Mouse (Mus musculus): ENCODE measurements around the gene Il1b.

Gene Il1b

DNA sequence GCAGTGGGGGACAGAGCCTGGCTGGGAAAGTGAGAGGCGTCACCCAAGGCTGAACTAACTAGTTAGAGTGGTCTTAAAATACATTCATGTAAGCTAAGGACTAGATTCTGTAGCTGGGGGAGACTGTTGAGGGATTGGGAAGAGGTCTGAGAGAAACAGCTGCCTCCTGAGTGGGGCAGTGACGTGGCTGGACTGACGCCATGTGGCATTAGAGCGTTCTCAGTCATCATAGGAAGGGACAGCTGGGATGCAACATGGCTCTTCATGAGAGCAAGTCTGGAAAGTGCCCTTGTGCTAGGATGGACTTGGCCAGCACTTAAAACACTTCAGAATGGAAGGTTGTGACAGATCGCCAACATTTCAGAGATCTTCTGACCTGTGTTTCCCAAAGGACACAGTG, 2.1 kb downstream of the Il1b start:
- no peak for DNase-seq (ENCODE audit: low read depth, low spot score)

DNA sequence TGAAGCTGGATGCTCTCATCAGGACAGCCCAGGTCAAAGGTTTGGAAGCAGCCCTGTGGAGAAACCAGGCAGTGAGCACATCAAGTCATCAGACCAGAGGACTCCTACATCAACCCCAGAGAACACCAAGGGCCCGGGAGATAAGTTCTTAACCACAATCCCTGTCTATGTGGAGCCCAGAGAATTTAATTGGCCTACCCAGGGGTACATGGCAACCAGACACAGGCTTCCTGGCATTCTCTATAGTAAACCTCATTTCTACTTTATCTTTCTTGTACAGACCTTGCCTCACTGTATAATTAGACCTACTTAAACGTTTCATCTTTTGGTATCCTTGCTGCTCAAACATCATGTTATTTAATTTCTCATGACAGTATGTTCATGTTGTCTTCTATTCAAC, 2.8 kb downstream of the Il1b start:
- DNase-seq (ENCODE audit: low read depth, low spot score) = no peak

DNA sequence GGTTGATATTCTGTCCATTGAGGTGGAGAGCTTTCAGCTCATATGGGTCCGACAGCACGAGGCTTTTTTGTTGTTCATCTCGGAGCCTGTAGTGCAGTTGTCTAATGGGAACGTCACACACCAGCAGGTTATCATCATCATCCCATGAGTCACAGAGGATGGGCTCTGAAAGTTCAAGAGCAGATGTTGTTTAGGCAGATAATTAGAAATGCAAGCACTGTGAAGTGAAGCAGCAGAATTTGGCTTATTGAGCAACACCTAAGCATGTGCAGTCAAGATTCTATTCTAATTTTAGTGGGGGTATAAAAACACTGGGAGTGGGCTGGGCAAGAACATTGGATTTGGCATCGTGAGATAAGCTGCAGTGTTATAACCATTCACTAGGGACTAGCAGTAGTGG, 3.7 kb downstream of the Il1b start:
- no peak for DNase-seq (ENCODE audit: low read depth, low spot score)

DNA sequence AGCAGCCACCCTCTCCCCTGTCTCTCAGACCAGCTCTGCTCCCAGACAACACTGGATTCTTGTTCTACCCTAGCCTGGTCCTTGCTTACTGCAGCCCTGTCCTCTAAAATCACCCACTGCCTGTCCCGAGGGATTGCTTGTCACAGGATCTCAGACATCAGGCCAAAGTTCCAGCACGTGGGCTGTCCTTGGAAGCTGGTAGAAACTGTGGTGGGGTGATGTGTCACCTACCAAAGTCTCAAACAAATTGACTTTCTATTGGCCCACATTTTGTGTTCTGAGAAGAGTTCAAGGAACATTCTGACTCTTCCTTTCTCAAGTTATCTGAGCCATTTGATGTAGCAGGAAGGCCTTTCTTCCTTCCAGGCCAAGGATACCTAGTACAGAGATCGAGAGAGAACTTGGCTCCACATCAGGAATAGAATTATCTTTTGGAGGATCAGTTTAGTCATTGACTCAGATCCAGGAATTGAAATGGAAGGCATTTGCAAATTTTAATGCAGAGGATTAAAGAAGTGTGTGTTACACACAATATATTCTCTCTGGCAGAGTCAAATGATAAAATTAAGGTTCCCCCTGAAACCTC, 9.9 kb downstream of the Il1b start:
- no peak for DNase-seq (ENCODE audit: low read depth, low spot score)

DNA sequence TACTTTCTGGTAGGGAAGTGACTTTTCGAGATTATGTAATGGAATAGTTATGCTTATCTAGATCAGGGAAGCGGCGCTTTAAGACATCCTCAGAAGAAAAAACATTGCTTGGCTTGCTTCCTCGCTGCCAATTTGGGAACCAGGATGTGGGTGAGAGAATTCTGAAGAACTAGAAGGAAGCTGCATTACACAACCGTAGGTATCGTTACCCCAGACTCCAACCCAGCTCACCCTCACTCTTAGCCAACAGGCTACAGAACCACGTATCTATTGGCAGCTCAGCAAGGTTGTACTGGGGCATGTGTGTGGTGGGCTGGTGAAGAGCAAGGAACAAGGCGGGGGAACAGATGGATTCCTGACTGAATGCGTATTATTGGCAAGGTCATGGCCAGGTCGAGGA, 10.7 kb downstream of the Il1b start:
- no peak for DNase-seq (ENCODE audit: low read depth, low spot score)

DNA sequence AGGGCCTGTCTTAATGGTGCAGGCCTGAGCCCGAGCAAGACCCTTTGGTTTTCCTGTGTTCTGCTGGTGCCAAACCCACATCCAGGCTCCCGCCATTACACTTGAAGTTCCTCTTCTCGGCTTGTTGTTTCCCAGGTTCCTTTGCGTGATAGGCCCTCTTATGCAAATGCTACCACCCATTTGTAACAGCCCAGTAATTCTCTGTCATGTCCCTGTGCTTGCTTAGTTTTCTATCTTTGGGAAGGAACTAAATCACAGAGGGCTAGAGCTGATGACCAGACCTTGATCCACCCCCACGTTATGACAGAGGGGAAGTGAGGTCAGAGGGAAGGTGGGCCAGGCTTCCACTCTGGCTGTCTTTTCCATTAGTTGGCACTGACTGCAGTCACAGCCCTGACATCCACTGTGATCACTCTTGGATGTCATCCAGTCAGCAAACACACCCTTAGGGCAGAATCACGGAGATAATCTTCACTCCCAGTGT, 32.8 kb downstream of the Il1b start:
- no peak for DNase-seq (ENCODE audit: low read depth, low spot score)

DNA sequence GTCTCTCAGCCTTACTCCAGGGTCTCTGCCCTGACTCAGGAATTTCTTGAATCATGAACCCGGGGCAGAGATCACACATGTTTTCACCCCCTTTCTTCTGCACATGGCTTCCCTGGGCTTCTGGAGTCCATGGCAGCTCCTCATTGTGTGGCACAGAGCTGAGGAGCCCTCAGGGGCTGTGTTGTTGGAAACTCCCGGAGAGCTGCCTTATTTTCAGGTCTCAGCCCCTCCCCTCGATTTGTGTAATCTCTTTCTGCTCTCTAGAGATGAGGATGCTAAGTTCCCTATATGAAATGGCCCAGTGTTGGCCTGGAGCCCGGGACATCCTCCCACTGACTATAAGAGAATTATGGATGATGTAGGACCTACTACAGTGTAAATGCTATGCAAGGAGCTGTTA, 37.5 kb downstream of the Il1b start:
- DNase-seq (ENCODE audit: low read depth, low spot score) = no peak

DNA sequence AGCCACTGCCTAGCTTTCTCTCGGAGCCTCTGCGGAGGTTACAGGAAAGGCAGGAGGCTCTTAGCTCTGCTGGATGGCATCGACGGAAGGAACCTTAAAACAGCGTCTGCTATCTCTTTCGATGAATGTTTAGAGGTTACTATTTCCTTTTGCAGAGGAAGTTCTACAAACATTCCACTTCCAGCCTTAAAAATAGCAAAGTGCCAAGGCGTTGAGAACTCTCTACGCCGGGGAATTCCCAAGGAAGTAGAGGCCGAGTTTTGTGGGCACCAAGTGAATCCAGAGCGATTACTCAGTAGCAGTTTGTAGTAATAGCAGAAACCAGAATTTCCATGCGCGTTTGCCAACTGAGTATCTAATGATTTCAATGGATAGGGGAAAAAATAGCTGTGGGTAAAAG, 40.4 kb downstream of the Il1b start:
- DNase-seq (ENCODE audit: low read depth, low spot score) = no peak

DNA sequence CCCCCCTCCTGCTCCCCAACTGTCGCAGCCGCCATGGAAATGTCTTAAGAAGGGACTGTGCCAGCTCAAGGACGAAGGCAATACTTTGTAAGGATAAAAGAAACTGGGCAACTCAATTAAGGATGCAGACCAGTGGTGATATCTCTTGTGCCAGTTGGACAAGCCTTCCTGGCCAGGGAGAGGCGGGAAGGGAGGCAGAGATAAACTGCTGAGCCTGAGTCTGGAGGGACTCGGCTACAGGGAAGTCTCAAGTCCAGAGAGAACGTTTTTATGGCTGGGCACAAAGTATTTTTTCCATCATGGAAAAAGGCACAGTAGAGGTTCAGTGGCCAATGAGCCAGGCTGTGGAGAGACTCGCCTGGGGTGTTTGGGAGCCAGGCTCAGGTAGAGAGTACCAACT, 40.9 kb downstream of the Il1b start:
- DNase-seq (ENCODE audit: low read depth, low spot score) = no peak

DNA sequence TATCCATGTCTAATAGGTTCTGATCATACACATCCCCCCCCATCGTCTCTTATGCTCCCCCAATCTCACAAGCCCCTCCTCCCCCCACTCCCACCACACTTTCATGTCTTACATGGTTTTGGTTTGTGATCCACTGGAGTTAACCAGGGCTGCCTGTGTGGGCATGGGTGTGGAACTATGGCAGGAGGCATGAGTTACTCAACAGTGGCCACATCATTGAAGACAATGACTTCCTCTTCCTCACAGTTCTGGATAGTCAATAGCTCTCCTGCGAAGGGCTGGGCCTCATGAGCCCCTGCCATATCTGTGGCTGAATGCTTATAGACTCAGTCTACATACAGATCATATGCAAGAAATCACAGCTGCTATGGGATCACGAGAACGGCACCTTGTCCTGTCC, 42.7 kb downstream of the Il1b start:
- DNase-seq (ENCODE audit: low read depth, low spot score) = no peak

DNA sequence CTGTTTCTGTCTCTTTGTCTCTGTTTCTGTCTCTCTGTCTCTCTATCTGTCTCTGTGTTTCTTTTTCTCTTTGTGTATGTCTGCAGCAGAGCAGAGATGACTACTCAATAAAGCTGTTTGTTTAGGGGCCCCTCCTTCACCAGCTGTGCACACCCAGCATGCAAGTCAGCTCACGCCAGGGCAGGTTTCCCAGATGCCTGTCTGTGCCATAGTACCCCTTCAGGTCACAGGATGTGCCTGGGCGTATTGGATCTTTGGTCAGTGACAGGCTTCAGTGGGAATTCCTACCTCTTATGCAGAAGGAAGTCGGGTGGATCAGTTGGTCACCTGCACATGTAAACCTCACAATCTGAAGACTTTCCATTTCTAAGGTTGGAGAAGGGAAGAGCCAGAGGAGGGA, 46.7 kb downstream of the Il1b start:
- no peak for DNase-seq (ENCODE audit: low read depth, low spot score)

DNA sequence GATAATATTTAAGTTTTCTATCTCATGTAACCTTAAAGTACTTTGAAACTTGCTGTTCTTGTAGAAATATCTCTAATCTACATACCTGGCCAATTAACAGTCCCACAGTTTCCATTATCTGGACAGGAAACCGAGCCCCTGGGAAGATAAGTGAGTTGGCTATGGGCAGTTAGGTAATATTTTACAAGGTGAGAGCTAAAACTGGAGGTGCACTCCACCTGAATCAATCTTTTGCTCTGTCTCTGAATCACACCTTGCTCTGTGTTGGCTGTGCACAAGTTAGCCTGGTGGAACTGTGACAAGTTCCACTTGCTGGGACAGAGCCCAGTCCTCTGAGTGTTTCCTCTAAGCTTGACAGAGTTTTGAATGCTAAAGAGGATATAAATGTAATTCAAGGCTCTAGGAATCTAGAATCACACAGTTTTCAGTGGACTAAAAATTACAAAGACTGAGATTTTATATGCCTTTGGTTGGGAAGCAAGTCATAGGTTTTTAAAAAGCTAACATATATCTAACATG, 48.8 kb downstream of the Il1b start:
- no peak for DNase-seq (ENCODE audit: low read depth, low spot score)

DNA sequence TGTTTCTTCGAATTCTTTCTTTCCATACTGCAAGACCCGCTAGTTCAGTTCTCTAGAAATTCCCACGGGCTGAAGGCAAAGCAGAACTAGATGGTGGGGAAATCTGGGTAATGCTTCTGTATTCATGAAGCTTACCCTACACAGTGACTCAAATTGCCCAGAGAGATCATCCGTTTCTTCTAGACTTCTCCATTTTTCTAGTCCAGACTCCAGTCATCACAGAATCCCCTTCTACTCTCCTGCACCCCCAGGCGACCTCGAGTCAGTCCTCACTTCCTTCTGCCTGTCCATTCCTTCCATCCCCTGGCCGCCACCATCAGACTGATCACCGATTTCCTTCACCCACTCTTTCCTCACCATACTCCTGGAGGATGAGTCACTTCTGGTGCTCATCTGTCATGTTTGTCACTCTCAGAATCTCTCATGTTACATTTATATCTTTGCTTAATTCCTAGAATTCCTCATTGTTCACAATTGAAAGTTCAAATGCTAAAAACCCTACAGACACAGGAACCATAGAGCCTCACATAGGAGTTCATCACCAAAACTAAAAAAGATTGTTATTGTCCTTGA, 50.8 kb downstream of the Il1b start:
- DNase-seq (ENCODE audit: low read depth, low spot score) = no peak

DNA sequence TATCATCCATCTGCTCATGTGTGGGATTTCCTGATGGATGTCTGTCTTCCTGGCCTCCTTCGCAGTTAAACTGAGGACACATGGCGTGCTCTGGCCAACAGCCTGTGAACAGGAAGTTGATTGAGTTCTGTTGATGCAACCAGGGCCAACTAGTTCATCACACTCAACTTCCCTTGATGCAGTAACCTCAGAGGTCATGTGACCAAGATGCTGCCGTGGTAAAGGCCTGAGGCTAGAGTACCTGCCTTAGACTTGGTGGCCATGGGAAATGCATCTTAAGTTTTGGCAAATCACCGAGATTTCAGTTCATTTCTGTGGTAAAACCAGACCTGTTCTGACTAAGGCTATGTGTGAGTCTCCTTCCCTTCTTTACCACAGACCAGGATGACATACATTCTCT, 55.1 kb downstream of the Il1b start:
- no peak for DNase-seq (ENCODE audit: low read depth, low spot score)

DNA sequence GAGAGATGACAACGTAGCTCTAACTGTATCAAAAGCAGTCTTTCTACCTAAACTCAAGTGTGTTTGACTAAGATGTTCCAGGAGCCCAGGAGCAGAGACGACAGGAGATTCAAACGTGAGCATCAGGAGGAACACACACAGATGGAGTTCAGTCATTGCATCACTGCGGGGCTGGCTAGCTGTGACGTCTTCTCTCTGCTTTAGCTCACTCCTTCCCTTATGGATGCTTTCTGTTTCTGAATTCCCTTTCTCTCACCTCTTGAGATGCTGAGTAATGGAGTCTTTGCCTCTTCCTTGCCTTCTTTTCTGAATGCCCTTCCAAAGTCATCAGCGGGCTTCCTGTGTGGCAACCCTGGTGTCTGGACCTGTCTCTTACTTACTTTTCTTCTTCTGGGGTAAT, 56.1 kb downstream of the Il1b start:
- DNase-seq (ENCODE audit: low read depth, low spot score) = no peak
